Mouse (Mus musculus) CD8-positive naive resting alpha-beta T cell, adult 57 days (primary cell): ENCODE data around the gene Zc3h10. TPM values are rescaled to one million over a fixed set of nuclear protein-coding genes. Genes with fewer than 3 reads are reported as not detected.

Source experiments
- total RNA-seq: library from RNA; stranded (reverse); gene quantifications from one replicate; pipeline ENCODE4 v1.2.4, GENCODE M21; 2023

Gene Zc3h10
- total RNA-seq, result 33.3 TPM

DNA sequence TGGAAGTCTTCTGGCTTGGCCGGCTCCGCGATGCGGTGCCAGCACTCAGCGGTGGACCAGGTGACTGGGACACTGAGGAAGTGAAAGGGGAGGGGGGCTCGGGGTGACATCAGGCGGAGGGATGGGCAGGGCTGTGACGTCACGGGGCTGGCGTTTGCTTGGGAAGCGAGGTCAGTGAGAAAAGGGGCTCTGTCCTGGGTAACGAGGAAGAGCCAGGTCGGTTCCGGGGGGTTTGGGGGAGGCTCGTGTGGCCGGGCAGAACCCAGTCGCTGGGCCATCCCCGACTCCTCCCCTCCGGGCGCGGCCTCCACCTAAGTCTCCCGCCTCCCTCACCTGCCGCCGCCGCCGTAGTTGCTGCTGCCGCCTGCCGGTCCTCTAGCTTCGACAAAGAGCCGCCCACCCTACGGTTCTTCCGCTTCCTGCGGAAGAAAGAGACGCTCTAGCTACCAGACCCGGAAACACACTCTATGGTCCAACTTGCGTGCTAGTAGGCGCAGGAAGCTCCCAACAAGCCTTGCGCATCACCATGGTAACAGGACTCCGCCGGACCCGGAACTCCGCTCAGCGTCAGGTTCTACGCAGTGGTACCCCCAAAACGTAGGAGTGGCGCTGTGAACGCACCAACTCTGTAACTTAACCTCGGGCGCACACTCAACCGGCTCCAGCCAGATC is at the start of gene Zc3h10:
Zc3h10 (minus strand) TSS at position 414 of the 672 bp plus-strand sequence.

DNA sequence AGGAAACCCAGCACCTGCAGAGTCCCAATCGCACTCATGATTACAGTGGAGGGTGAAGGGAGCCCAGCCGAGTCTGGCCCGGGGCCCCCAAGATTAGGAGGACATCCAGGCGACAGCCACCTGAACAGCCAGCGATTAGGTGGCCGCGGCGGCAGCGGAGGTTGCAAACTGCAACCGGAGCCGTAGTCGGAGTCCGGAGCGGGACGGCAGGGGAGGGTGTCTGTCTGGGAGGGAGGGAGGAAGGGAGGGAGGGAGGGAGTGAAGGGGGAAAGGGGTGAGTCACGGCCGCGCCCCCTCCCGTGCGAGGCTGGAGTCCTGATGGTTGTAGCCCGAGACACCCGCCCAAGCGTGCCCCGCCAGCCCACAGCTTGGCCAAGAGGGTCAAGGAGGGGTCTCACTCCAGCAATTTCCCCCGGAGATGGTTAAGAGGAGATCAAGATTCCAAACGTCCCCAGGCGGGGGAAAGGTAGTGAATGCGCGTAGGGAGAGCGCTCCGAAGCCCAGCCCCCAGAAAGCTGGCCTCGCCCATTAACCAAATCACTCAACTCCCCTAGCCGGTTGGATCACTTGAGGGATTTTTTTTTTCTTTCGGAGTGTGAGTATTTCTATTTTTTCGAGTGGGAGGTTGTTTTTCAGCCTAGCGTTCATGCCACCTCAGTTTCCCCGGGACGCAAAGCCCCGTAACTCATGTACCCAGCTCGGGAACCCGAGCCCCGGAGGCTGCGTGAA is 42.1 kb upstream of the Zc3h10 start, which contains the start of gene Erbb3:
Erbb3 (minus strand) TSS at position 189 of the 729 bp plus-strand sequence.

DNA sequence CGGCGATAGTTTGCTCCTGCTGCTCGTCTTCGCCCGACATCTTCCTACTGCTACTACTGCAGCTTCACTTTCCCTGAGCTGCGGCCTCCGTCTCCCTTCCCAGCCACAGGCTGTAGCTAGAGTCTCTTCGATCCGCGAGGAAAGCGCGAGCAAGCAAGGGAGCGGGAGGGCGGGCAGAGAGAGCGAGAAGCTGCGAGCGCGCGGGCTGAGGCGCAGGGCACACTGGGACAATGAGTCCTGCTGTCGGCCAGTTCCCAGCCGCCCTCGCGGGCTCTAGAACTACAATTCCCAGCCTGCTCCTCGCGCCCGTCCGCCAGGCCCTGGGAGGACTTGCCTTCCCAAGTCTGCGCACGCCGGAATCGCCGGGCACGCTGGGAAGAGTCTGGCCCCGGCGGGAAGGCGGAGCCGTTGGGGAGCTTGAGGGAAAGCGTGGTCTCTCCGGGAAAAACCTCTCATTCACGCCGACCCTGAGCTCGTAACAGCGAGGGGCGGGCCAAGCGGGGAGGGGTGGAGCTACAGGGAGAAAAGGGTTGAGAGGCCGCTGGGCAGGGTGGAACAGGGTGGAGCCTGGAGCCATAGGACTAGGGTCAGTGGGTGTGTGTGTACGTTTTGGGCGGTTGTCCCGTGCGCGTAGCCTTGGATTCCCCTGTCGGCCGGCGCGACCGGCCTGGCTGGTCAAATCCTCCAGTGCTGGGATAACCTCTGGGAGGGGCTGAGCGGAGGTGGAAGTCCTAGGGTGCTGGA is 18.4 kb upstream of the Zc3h10 start, which contains the start of gene Pa2g4:
Pa2g4 (minus strand) TSS at position 200 of the 744 bp plus-strand sequence.

DNA sequence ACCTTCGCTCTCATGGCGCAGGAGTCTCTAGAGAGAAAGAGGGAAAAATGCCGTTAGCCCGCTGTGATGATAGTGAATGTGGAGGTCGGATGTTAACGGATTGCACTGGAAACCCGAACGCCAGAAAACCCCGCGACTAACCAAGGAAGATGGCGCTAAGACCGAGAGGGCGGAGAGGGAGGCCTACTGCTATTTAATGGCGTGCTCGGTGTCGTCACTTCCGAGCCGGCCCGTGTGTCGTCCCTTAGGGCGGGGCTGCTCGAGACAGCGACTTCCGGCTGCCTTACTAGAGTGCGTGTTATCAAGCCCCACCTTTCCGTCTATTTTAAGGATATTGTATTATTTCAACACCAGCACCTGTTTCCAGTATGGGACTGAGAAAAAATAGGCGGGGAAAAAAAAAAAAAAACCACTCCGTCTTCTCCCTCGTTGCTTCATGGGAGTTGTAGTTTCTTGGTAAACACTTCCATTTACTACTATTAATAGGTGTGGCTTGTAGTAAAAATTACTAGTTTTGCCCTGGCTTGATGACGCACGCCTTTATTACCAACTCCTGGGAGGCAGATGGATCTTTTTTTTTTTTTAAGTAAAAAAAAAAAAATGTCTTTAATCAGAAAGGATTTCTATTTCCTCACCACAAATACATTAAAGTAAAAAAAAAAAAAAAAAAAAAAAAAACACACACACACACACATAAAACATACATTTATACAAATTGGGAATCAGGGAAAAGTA is 1.5 kb upstream of the Zc3h10 start, which contains the start of gene Rpl41:
Rpl41 (minus strand) TSS at position 359 of the 735 bp plus-strand sequence.

DNA sequence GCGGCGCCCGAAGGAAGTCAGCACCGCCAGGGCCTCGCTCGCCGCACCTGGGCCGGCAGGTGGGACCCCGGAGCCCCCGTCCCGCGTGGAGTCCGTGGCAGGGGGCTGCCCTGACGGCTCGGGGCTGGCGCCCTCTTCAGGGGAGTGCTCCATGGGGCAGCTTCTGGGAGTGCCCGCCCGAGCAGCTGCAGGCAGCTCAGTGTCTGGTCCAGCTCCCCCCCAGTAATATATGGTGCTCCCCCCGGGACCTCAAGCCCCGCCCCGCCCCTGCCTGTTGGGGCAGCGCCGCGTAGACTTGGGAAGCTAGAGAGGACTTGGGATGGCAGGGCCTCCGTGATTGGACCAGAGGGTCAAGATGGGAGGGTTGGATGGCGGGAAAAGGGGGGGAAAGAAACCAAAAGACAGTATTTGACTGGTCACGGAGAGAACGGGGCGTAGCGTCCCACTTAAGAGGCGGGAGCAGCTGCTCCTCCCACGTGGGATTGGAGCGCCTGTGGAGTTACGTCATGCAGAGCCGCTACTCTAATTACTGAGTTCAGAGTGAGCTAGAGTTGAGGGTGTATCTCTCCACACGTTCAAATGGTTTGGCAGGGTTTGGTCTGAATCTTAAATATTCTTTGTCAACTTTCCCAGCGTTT is 21.8 kb downstream of the Zc3h10 start, which contains the start of gene Esyt1:
Esyt1 (minus strand) TSS at position 201 of the 638 bp plus-strand sequence.

DNA sequence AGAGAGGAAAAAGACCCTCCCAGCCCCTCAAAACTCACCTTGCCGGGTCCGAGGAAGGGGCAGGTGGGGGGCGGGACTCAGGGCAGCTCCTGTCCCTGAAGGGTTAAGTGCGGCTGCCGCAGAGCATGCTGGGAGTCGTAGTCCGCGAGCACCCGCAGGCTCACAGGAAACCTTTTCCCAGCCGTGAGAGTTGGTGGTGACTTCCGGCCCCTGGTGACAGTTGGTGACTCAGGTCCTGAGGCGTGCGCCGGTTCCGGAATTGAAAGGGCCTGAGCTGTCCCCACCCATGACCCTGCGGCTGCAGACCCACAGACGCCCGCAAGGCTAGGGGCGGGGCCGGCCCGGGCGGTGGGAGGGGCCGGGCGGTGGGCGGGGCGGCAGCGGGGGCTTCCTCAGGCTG is 49.0 kb downstream of the Zc3h10 start, which contains the start of gene Myl6b:
Myl6b (minus strand) TSS at position 96 of the 400 bp plus-strand sequence.

DNA sequence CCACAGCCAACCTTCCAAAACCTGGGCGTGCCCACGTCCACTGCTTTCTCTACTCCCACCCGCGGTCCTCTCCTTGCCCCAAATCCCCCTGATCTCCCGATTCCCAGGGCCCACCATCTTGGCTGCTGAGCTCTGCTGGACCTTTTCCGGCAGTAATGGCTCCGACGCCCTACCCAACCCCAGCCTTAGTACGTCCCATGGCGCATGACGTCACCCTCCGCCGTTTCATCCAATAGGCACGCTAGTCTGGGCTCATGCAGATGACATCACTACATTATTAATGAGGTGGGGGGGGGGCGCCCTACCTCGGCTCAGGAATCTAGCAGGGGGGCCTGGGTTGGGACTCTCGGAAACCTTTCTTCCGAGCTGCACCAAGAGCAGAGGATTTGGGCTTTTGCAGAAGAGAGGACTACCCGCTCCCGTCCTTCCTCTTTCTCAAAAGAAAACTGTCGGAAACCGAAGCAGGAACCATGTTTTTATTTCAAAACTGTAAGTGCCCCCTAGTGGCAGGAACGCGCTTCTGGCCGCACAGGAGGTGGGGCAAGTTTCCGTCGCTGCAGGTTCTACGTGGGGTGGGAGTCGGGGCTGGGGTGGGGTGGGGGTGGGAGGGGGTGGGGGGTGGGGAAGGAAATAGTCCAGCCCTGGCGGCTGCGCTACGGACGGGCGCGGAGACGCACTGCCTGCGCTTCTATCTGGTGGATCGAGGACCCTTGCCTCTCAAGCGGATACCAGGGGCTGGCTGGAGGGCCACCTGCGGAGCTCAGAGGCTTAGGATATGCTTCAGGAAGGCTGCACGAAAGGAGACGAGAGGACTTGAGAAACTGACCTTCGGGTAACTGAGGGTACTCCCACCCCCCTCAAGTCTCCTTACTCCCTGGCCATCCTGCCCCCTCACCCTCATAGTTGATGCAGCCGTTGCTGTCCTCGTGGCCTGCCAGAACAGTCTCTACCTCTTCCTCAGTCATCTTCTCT is 53.6 kb downstream of the Zc3h10 start, which contains the start of gene Myl6:
Myl6 (minus strand) TSS at position 451 of the 972 bp plus-strand sequence.

Other genes starting within 250 kb of the Zc3h10 start
- gene Il23a, start 249.0 kb downstream of the Zc3h10 start, total RNA-seq, result not detected
- gene Pan2, start 244.4 kb downstream of the Zc3h10 start, total RNA-seq, result 45.0 TPM
- 19.0 TPM for gene Cnpy2, start 225.3 kb downstream of the Zc3h10 start, total RNA-seq
- gene Cs, start 210.0 kb downstream of the Zc3h10 start, total RNA-seq, result 82.2 TPM
- gene Coq10a, start 178.8 kb downstream of the Zc3h10 start, total RNA-seq, result 22.3 TPM
- 50.4 TPM for gene Ankrd52, start 170.7 kb downstream of the Zc3h10 start, total RNA-seq
- gene Slc39a5, start 146.5 kb downstream of the Zc3h10 start, total RNA-seq, result not detected
- 41.9 TPM for gene Nabp2, start 136.3 kb downstream of the Zc3h10 start, total RNA-seq
- 28.7 TPM for gene Rnf41, start 136.1 kb downstream of the Zc3h10 start, total RNA-seq
- 114 TPM for gene Smarcc2, start 88.5 kb downstream of the Zc3h10 start, total RNA-seq
- 626 TPM for gene Myl6, start 53.6 kb downstream of the Zc3h10 start, total RNA-seq
- gene Myl6b, start 49.1 kb downstream of the Zc3h10 start, total RNA-seq, result not detected
- gene Esyt1, start 21.9 kb downstream of the Zc3h10 start, total RNA-seq, result 290 TPM
- 4,677 TPM for gene Rpl41, start 1.5 kb upstream of the Zc3h10 start, total RNA-seq
- 73.7 TPM for gene Pa2g4, start 18.2 kb upstream of the Zc3h10 start, total RNA-seq
- 0.80 TPM for gene Erbb3, start 41.9 kb upstream of the Zc3h10 start, total RNA-seq
- 1,628 TPM for gene Rps26, start 79.0 kb upstream of the Zc3h10 start, total RNA-seq
- gene Ikzf4, start 98.2 kb upstream of the Zc3h10 start, total RNA-seq, result 2.2 TPM
- gene Suox, start 126.3 kb upstream of the Zc3h10 start, total RNA-seq, result 10.3 TPM
- gene Rab5b, start 148.5 kb upstream of the Zc3h10 start, total RNA-seq, result 32.0 TPM
- not detected for gene Pmel, start 156.4 kb upstream of the Zc3h10 start, total RNA-seq
- 21.7 TPM for gene Cdk2, start 157.3 kb upstream of the Zc3h10 start, total RNA-seq
- gene Dgka, start 197.1 kb upstream of the Zc3h10 start, total RNA-seq, result 775 TPM
- gene Pym1, start 200.1 kb upstream of the Zc3h10 start, total RNA-seq, result 81.7 TPM
- gene Mmp19, start 243.1 kb upstream of the Zc3h10 start, total RNA-seq, result 0.24 TPM